Mouse (Mus musculus) cerebellum, adult 9-11 months (tissue): ENCODE measurements around the gene Nup188.

Experiments used
- DNase-seq: peaks from one replicate; pipeline ENCODE4 v3.0.0; 2022

Nup188 gene

GRCm38 (mm10) chr2:30393370-30393656 lies 107.1 kb downstream of the Nup188 start:
- no peak for DNase-seq
